Mouse (Mus musculus): ENCODE measurements at regions not wholly inside any gene's neighbourhood (a gene's known extent, or its start where the extent isn't known, plus 50 kb on each side); places are given as distances from the start of the nearest gene placed in this dataset.

GRCm38 (mm10) chr3:21892864-21893404 is 183.5 kb upstream of the Tbl1xr1 start:
- TF ChIP-seq CTCF (IDR thresholded peaks at IDR 0.05; ENCODE audit: low read depth) (no peak), EP300 (optimal IDR thresholded peaks at IDR 0.05) (no peak)
